Mouse (Mus musculus) stomach, embryonic 14.5 days (tissue): ENCODE measurements at regions not wholly inside any gene's neighbourhood (a gene's known extent, or its start where the extent isn't known, plus 50 kb on each side); places are given as distances from the start of the nearest gene placed in this dataset.
"Not testable (repeated sequence)": the region's sequence is repeated elsewhere in the genome, so short reads cannot be mapped to it uniquely, and the experiment has no call there.

Experiments
- ATAC-seq: fragments of 200-750 bp; cut with Nextera tagmentation; 2 replicates; pipeline ENCODE4 v1.8.0; 2017; ENCODE audit warnings: low read depth, moderate TSS enrichment; ENCODE audit not compliant: insufficient number of reproducible peaks, insufficient read depth, low FRiP score
- H3K27ac ChIP-seq: fragments of 300-500 bp; sonication (generic); 2 replicates; pipeline ENCODE4 v1.5.1; 2014; ENCODE audit warnings: mild to moderate bottlenecking, low read length, moderate library complexity, mixed read lengths
- H3K27me3 ChIP-seq: fragments of 300-500 bp; sonication (generic); 2 replicates; pipeline ENCODE4 v1.6.1; 2014; ENCODE audit warnings: low read length, control low read depth, mixed read lengths; ENCODE audit not compliant: control insufficient read depth, insufficient read depth
- H3K36me3 ChIP-seq: fragments of 300-500 bp; sonication (generic); 2 replicates; pipeline ENCODE4 v1.6.1; 2014; ENCODE audit warnings: mild to moderate bottlenecking, control low read depth, low read length, moderate library complexity, mixed read lengths; ENCODE audit not compliant: control insufficient read depth, insufficient read depth
- H3K4me1 ChIP-seq: fragments of 300-500 bp; sonication (generic); 2 replicates; pipeline ENCODE4 v1.6.1; 2014; ENCODE audit warnings: low read length, control low read depth, mixed read lengths; ENCODE audit not compliant: control insufficient read depth, insufficient read depth
- H3K4me2 ChIP-seq: fragments of 300-500 bp; sonication (generic); replicated peaks from 2 replicates; pipeline ENCODE4 v1.6.1; 2014; ENCODE audit warnings: low read depth, low read length, control low read depth
- H3K4me3 ChIP-seq: fragments of 300-500 bp; sonication (generic); 2 replicates; pipeline ENCODE4 v1.5.1; 2014; ENCODE audit warnings: low read depth, low read length, control low read depth
- H3K9ac ChIP-seq: fragments of 300-500 bp; sonication (generic); replicated peaks from 2 replicates; pipeline ENCODE4 v1.6.1; 2014; ENCODE audit warnings: low read depth, mild to moderate bottlenecking, control low read depth, low read length, moderate library complexity, mixed read lengths
- H3K9me3 ChIP-seq: fragments of 300-500 bp; sonication (generic); 2 replicates; pipeline ENCODE4 v1.6.1; 2016; ENCODE audit warnings: low read depth, low read length, control low read depth; ENCODE audit not compliant: control insufficient read depth
- WGBS: fragments of 180-500 bp; shearing (Covaris S2); extraction: QIAGEN DNeasy Blood & Tissue Kit; methylation state at CpG from one replicate; pipeline ENCODE4 v1.1.7; 2014; 5-methylcytosine and 5-hydroxymethylcytosine counted together

DNA sequence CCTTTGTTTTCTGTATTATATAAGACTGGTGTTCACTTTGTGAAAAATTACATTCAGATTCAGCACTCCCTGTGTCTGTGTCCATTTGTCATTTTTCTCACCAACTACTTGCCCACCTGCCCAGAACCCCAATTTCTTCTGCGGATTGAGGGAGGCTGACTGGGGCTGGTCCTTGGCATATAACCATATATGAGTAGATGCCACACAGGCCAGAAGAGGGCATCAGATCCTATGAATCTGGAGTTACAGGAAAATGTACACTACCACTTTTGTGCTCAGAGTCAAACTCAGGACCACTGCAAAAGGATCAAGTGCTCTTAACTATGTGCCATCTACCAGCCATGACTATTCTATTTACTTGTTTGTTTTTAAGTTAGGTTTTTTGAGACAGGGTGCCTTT lies 197.4 kb downstream of the Casp12 start:
- Histone ChIP-seq H3K4me3 (no peak overlapping the region), H3K9ac (no peak overlapping the region), H3K9me3 (no peaks in the 10 kb centered on the region), H3K4me1 (no peaks in the 10 kb centered on the region), H3K27ac (no peak overlapping the region), H3K36me3 (no peaks in the 10 kb centered on the region), H3K4me2 (no peak overlapping the region), H3K27me3 (no peaks in the 10 kb centered on the region)
- 85% methylated on average over 1 of the region's 1 CpGs for WGBS
- no peak for ATAC-seq

DNA sequence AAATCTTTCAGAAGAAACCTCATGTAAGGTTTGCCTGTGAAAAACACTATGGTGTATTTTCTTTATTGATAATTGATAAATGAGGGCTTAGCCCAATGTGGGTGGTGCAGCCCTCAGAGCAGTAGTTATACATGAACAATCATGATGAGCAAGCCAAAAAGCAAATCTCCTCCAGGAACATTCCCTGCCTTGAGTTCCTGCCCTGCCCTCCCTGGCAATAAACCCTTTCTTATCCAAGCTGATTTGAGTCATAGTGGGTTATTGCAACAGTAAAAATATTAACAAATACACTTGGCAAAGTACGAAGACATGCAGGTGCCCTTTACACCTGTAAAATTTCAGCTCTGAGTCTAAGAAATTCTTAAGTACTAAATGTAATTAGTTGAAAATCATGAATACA lies 229.8 kb downstream of the Casp12 start:
- no peak overlapping the region for H3K27ac ChIP-seq
- H3K4me3 ChIP-seq: no peak overlapping the region
- no peaks in the 10 kb centered on the region for H3K36me3 ChIP-seq
- H3K27me3 ChIP-seq: no peaks in the 10 kb centered on the region
- no peak for ATAC-seq
- H3K9ac ChIP-seq: no peak overlapping the region
- 89% methylated on average over 1 of the region's 1 CpGs for WGBS
- no peaks in the 10 kb centered on the region for H3K4me1 ChIP-seq
- no peak overlapping the region for H3K4me2 ChIP-seq
- H3K9me3 ChIP-seq: no peaks in the 10 kb centered on the region

DNA sequence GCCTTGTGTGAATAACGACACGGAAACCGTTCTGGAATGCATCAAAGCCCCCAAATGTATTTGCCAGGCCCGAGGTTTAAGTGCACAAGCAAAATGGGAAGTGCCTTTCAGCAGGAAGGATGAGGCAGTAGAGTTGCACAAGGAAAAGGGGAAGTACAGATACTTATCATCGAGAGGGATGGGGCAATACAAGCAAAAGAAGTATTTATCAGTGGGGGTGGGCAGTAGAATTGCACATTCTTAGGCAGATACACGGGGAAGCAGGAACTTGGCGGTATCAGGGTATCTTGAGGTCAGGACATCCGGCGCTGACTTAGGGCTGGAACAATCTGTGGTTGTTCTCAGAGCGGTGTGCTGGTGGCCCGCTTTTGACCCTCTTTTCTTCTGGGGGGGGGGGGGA lies 232.9 kb downstream of the Casp12 start:
- ATAC-seq, H3K9ac ChIP-seq, H3K27me3 ChIP-seq, H3K36me3 ChIP-seq, H3K27ac ChIP-seq, H3K4me1 ChIP-seq, H3K4me2 ChIP-seq, H3K4me3 ChIP-seq, H3K9me3 ChIP-seq: not testable (repeated sequence)
- 84% methylated on average over 9 of the region's 11 CpGs for WGBS

DNA sequence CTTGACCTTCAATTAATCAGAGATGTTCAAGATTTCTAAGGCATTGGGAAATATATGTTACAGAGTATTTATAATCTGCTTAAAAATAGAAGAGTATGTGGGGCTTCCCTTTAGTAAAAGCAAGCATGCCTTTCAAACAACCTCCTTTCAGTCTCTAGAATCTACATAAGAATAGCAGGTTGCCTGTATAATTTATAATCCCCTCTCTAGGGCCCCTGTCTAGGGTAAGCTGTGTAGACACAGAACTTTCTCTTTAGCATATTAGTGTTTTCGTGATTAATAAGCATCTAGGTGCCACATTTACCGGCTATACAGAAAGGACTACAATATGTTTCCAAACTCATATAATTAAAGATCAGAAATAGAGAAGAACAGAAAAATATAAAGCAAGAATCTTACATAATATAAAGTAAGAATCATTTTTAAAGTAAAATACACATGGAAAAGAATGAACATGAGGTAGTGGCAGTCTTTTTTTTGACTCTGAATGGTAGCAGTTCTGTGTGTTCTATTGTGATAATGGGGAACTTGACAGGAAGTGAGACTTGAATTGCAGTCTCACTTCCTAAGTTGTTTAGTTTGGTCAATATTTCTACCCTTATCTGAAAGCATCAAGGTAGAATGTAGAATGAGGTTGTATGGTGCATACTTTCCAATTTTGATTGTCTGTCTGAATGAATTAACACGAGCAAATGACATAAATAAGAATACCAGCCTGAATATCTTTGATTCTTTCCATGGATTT lies 250.8 kb downstream of the Casp12 start:
- Histone ChIP-seq H3K27ac (no peak overlapping the region), H3K4me1 (no peaks in the 10 kb centered on the region), H3K9ac (no peak overlapping the region), H3K4me3 (no peak overlapping the region), H3K9me3 (no peaks in the 10 kb centered on the region), H3K36me3 (no peaks in the 10 kb centered on the region), H3K4me2 (no peak overlapping the region), H3K27me3 (no peaks in the 10 kb centered on the region)
- 90% methylated on average over 3 of the region's 3 CpGs for WGBS
- no peak for ATAC-seq

DNA sequence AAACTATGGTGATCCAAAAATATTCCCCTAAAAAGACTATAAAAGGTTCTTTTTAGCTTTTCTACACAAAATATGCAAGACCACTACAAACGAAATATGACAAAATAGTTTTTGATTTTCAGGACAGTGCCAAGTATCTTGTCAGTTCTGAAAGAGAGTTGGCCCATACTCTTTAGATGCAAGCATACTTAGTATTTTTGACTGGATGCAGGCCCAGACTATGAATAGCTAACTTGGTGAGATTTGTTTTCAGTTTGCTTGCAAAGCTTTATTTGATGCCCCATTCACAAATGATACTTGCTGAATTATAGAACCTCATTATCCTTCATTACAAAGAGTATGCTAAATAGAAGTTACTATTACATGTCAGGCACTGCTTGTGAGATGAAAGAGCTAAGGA lies 258.8 kb downstream of the Casp12 start:
- Histone ChIP-seq H3K9me3 (no peaks in the 10 kb centered on the region), H3K36me3 (no peaks in the 10 kb centered on the region), H3K27ac (no peak overlapping the region), H3K4me2 (no peak overlapping the region), H3K9ac (no peak overlapping the region), H3K4me3 (no peak overlapping the region), H3K4me1 (no peaks in the 10 kb centered on the region), H3K27me3 (no peaks in the 10 kb centered on the region)
- no peak for ATAC-seq
- 76% methylated on average over 1 of the region's 1 CpGs for WGBS

DNA sequence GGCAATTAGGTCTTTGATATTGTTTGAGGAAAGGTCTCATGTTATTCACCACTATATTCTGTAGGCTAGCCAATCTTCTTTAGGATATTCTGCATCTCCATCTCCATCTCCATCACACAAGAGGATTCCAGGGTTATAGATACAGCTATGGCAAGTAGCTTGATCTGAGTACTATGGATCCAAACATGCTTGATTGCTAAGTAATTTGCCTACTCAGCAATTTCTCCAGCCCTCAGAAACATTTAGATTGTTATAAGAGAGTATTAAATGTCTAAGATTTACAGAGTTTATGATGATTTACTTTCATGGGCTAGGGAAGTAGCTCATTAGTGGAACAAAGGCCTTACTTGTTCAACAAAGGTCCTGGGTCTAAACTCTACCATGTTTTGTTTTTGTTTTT lies 259.8 kb downstream of the Casp12 start:
- no peaks in the 10 kb centered on the region for H3K9me3 ChIP-seq
- H3K4me2 ChIP-seq: no peak overlapping the region
- no peak overlapping the region for H3K27ac ChIP-seq
- H3K36me3 ChIP-seq: no peaks in the 10 kb centered on the region
- no peak overlapping the region for H3K4me3 ChIP-seq
- H3K9ac ChIP-seq: no peak overlapping the region
- no peaks in the 10 kb centered on the region for H3K27me3 ChIP-seq
- no peaks in the 10 kb centered on the region for H3K4me1 ChIP-seq
- no peak for ATAC-seq

DNA sequence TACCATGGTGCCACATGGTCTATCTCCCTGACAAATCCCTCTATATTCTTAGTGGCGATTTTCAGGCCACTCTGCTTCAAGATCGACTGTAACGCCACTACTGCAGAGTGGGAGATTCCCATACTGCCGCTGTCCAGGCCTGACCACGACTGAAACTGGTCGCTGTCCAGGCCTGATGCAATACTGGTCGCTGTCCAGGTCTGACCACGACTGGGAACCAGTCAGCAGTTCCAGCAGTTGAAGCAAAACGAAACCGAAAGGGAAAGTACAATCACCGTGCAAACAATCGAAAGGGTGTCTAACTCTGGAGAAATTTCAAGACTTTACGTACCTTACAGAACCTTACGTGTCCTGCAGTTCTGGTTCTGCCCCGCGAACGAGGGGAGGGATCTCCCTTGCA lies 271.5 kb downstream of the Casp12 start:
- no peak overlapping the region for H3K4me2 ChIP-seq
- H3K9me3 ChIP-seq: no peaks in the 10 kb centered on the region
- 94% methylated on average over 17 of the region's 17 CpGs for WGBS
- no peak overlapping the region for H3K9ac ChIP-seq
- H3K4me3 ChIP-seq: no peak overlapping the region
- H3K27ac ChIP-seq: no peak overlapping the region
- ATAC-seq: no peak
- H3K4me1 ChIP-seq: no peaks in the 10 kb centered on the region
- H3K36me3 ChIP-seq: no peaks in the 10 kb centered on the region
- no peaks in the 10 kb centered on the region for H3K27me3 ChIP-seq

DNA sequence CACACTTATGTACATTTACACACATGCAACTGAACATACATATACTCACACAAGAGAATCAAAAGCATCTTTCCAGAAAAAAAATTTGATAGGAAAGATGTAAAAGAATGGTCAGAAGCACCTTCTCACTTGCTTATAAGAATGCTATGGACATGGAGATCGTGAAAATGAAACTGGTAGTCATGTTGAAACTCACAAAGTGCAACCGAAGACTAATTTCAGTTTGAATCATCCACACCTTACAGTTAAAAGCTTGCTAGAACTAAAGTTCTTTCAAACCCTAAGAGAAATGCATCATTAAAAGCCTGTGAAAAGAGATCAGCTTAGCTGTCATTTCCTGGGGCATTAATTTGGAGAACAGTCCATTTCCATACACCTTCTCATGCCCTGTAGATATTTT lies 278.2 kb downstream of the Casp12 start:
- no peaks in the 10 kb centered on the region for H3K4me1 ChIP-seq
- H3K4me2 ChIP-seq: no peak overlapping the region
- H3K9me3 ChIP-seq: no peaks in the 10 kb centered on the region
- H3K9ac ChIP-seq: no peak overlapping the region
- no peaks in the 10 kb centered on the region for H3K36me3 ChIP-seq
- no peaks in the 10 kb centered on the region for H3K27me3 ChIP-seq
- no peak overlapping the region for H3K4me3 ChIP-seq
- H3K27ac ChIP-seq: no peak overlapping the region
- ATAC-seq: no peak
- WGBS: 83% methylated on average over 2 of the region's 2 CpGs

DNA sequence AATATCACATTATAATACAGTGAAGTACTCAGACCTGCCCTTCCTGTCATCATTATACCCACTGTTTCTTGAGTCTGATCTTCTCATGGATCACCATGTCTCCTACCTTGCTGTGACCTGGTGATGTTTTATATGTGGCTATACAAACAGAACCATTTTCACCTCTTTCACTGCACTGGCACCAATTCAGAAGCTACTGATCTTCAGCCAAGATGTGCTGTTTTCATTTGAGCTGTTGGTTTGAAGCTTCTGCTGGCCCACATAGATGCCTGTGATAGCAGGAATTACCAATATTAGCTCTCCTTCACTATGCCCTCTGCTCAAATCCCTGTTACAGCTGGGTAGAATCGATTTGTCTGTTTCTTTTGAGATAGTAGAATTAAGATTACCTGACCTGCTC lies 282.3 kb downstream of the Casp12 start:
- Histone ChIP-seq H3K4me1 (no peaks in the 10 kb centered on the region), H3K9ac (no peak overlapping the region), H3K27me3 (no peaks in the 10 kb centered on the region), H3K4me2 (no peak overlapping the region), H3K4me3 (no peak overlapping the region), H3K9me3 (no peaks in the 10 kb centered on the region), H3K36me3 (no peaks in the 10 kb centered on the region), H3K27ac (no peak overlapping the region)
- no peak for ATAC-seq
- WGBS: 61% methylated on average over 1 of the region's 1 CpGs
